Mouse (Mus musculus) midbrain, embryonic 12.5 days (tissue): Measurements from ENCODE around the gene Tnks2. TPM values are rescaled to one million over a fixed set of nuclear protein-coding genes. Genes with fewer than 3 reads are reported as not detected.
A peak's percentile ranks its signal among the peaks of the same experiment; 100 is the strongest.

Source experiments
- ATAC-seq: fragments of 200-750 bp; cut with Nextera tagmentation; 2 replicates; pipeline ENCODE4 v1.8.0; 2017; ENCODE audit warnings: low read depth, moderate TSS enrichment, moderate library complexity; ENCODE audit not compliant: low FRiP score
- H3K27ac ChIP-seq: fragments of 300-500 bp; sonication (generic); replicated peaks from 2 replicates; pipeline ENCODE4 v1.5.1; 2016; ENCODE audit warnings: mild to moderate bottlenecking
- H3K27me3 ChIP-seq: fragments of 300-500 bp; sonication (generic); 2 replicates; pipeline ENCODE4 v1.6.1; 2016; ENCODE audit warnings: mild to moderate bottlenecking
- H3K36me3 ChIP-seq: fragments of 300-500 bp; sonication (generic); 2 replicates; pipeline ENCODE4 v1.6.1; 2016
- H3K4me1 ChIP-seq: fragments of 300-500 bp; sonication (generic); 2 replicates; pipeline ENCODE4 v1.6.1; 2016
- H3K4me2 ChIP-seq: fragments of 300-500 bp; sonication (generic); replicated peaks from 2 replicates; pipeline ENCODE4 v1.6.1; 2016; ENCODE audit warnings: mild to moderate bottlenecking, moderate library complexity
- H3K4me3 ChIP-seq: fragments of 300-500 bp; sonication (generic); 2 replicates; pipeline ENCODE4 v1.5.1; 2016; ENCODE audit warnings: mild to moderate bottlenecking
- H3K9ac ChIP-seq: fragments of 300-500 bp; sonication (generic); replicated peaks from 2 replicates; pipeline ENCODE4 v1.6.1; 2016; ENCODE audit warnings: mild to moderate bottlenecking, moderate library complexity
- H3K9me3 ChIP-seq: fragments of 300-500 bp; sonication (generic); 2 replicates; pipeline ENCODE4 v1.6.1; 2016; ENCODE audit warnings: mild to moderate bottlenecking
- WGBS: fragments of 180-500 bp; shearing (Covaris S2); methylation state at CpG from one replicate; pipeline ENCODE4 v1.1.7; 2016; 5-methylcytosine and 5-hydroxymethylcytosine counted together
- polyA plus RNA-seq: library from polyadenylated mRNA; unstranded; fragments of >200 nt; fragmentation: Nextera tagmentation; extraction: Ambion mirVana; gene quantifications from 2 replicates; pipeline ENCODE4 v1.2.1, GENCODE M21; 2016

The Tnks2 gene
- polyA plus RNA-seq, 1 experiment from 2014 or later, result 85.6 TPM

GRCm38 (mm10) chr19:36874651-36875050, 40.6 kb downstream of the Tnks2 start:
- no peaks in the 10 kb centered on the region for H3K9me3 ChIP-seq
- no peak overlapping the region for H3K27ac ChIP-seq
- ATAC-seq, result no peak
- peaks cover 74% of the 10 kb centered on the region for H3K36me3 ChIP-seq
- H3K27me3 ChIP-seq, result no peaks in the 10 kb centered on the region
- 90% methylated on average over 2 of the region's 2 CpGs for WGBS
- H3K9ac ChIP-seq, result no peak overlapping the region
- no peak overlapping the region for H3K4me2 ChIP-seq
- H3K4me3 ChIP-seq, result no peak overlapping the region
- H3K4me1 ChIP-seq, result no peaks in the 10 kb centered on the region

- H3K36me3 ChIP-seq, result peaks cover 83% of the 10 kb centered on the region
- no peaks in the 10 kb centered on the region for H3K9me3 ChIP-seq
- no peak overlapping the region for H3K9ac ChIP-seq
- H3K4me1 ChIP-seq, result no peaks in the 10 kb centered on the region
- H3K27ac ChIP-seq, result no peak overlapping the region
- H3K27me3 ChIP-seq, result no peaks in the 10 kb centered on the region
- H3K4me2 ChIP-seq, result no peak overlapping the region
- H3K4me3 ChIP-seq, result no peak overlapping the region
- no peak for ATAC-seq
Measured at GRCm38 (mm10) chr19:36877329-36877728, 43.3 kb downstream of the Tnks2 start.

- 84% methylated on average over 11 of the region's 11 CpGs for WGBS
- H3K36me3 ChIP-seq, result peaks cover 85% of the 10 kb centered on the region
- no peak for ATAC-seq
Measured at GRCm38 (mm10) chr19:36878743-36879495, 44.9 kb downstream of the Tnks2 start.

GRCm38 (mm10) chr19:36883119-36883518, 49.1 kb downstream of the Tnks2 start:
- no peak overlapping the region for H3K4me3 ChIP-seq
- no peak overlapping the region for H3K27ac ChIP-seq
- H3K4me1 ChIP-seq, result no peaks in the 10 kb centered on the region
- 79% methylated on average over 6 of the region's 6 CpGs for WGBS
- 0 out of 2 replicates have a peak, but pooled peaks have one; percentile 23 for ATAC-seq
- H3K9me3 ChIP-seq, result no peaks in the 10 kb centered on the region
- H3K27me3 ChIP-seq, result no peaks in the 10 kb centered on the region
- H3K4me2 ChIP-seq, result no peak overlapping the region
- H3K36me3 ChIP-seq, result peaks cover 89% of the 10 kb centered on the region
- H3K9ac ChIP-seq, result no peak overlapping the region

More at GRCm38 (mm10) chr19:36878743-36879495, 44.9 kb downstream of the Tnks2 start:
- Histone ChIP-seq H3K27ac (no peak overlapping the region), H3K4me2 (no peak overlapping the region), H3K9me3 (no peaks in the 10 kb centered on the region), H3K9ac (no peak overlapping the region), H3K4me3 (no peak overlapping the region), H3K27me3 (no peaks in the 10 kb centered on the region), H3K4me1 (no peaks in the 10 kb centered on the region)

GRCm38 (mm10) chr19:36886316-36886715, 52.3 kb downstream of the Tnks2 start:
- no peak overlapping the region for H3K4me2 ChIP-seq
- no peak overlapping the region for H3K27ac ChIP-seq
- H3K36me3 ChIP-seq, result peaks cover 94% of the 10 kb centered on the region
- no peaks in the 10 kb centered on the region for H3K27me3 ChIP-seq
- 76% methylated on average over 2 of the region's 2 CpGs for WGBS
- no peaks in the 10 kb centered on the region for H3K4me1 ChIP-seq
- H3K4me3 ChIP-seq, result no peak overlapping the region
- ATAC-seq, result no peak
- no peak overlapping the region for H3K9ac ChIP-seq
- no peaks in the 10 kb centered on the region for H3K9me3 ChIP-seq

- Histone ChIP-seq H3K36me3 (peaks cover 93% of the 10 kb centered on the region), H3K4me2 (no peak overlapping the region), H3K9me3 (no peaks in the 10 kb centered on the region), H3K9ac (no peak overlapping the region), H3K4me1 (no peaks in the 10 kb centered on the region), H3K4me3 (no peak overlapping the region), H3K27ac (no peak overlapping the region), H3K27me3 (no peaks in the 10 kb centered on the region)
- 51% methylated on average over 3 of the region's 3 CpGs for WGBS
- no peak for ATAC-seq
Measured at GRCm38 (mm10) chr19:36887706-36888105, 53.7 kb downstream of the Tnks2 start.

- Histone ChIP-seq H3K4me1 (peaks cover 14% of the 10 kb centered on the region), H3K27ac (no peak overlapping the region), H3K9ac (no peak overlapping the region), H3K27me3 (no peaks in the 10 kb centered on the region; the same call in 1 of the 2 replicates), H3K36me3 (peaks cover 71% of the 10 kb centered on the region), H3K9me3 (no peaks in the 10 kb centered on the region), H3K4me3 (no peak overlapping the region), H3K4me2 (no peak overlapping the region)
- no peak for ATAC-seq
- WGBS, result 91% methylated on average over 3 of the region's 3 CpGs
Measured at GRCm38 (mm10) chr19:36891746-36892145, 57.7 kb downstream of the Tnks2 start.

GRCm38 (mm10) chr19:36896791-36897569, 62.9 kb downstream of the Tnks2 start:
- Histone ChIP-seq H3K4me2 (peak overlapping the region; percentile 21), H3K27ac (peak overlapping the region; percentile 86), H3K4me1 (peaks cover 25% of the 10 kb centered on the region), H3K4me3 (no peak overlapping the region), H3K9ac (no peak overlapping the region), H3K9me3 (no peaks in the 10 kb centered on the region), H3K36me3 (peaks cover 23% of the 10 kb centered on the region), H3K27me3 (no peaks in the 10 kb centered on the region; the same call in 1 of the 2 replicates)
- peak; percentile 93 for ATAC-seq
- 5% methylated on average over 10 of the region's 10 CpGs for WGBS

GRCm38 (mm10) chr19:36897778-36898177, 63.7 kb downstream of the Tnks2 start:
- Histone ChIP-seq H3K27me3 (no peaks in the 10 kb centered on the region; the same call in 1 of the 2 replicates), H3K27ac (peak overlapping the region; percentile 86), H3K4me3 (no peak overlapping the region), H3K4me2 (no peak overlapping the region), H3K36me3 (peaks cover 16% of the 10 kb centered on the region), H3K9me3 (no peaks in the 10 kb centered on the region), H3K9ac (no peak overlapping the region), H3K4me1 (peaks cover 25% of the 10 kb centered on the region)
- 42% methylated on average over 9 of the region's 9 CpGs for WGBS
- no peak for ATAC-seq

GRCm38 (mm10) chr19:36903377-36903776, 69.3 kb downstream of the Tnks2 start:
- Histone ChIP-seq H3K4me1 (peaks cover 10% of the 10 kb centered on the region), H3K27ac (peak overlapping the region; percentile 77), H3K4me3 (no peak overlapping the region), H3K36me3 (no peaks in the 10 kb centered on the region), H3K9ac (no peak overlapping the region; the same call in 1 of the 2 replicates), H3K4me2 (peak overlapping the region; percentile 62), H3K9me3 (no peaks in the 10 kb centered on the region), H3K27me3 (no peaks in the 10 kb centered on the region; the same call in 1 of the 2 replicates)
- ATAC-seq, result no peak
- 37% methylated on average over 7 of the region's 7 CpGs for WGBS

GRCm38 (mm10) chr19:36904211-36905007, 70.4 kb downstream of the Tnks2 start:
- Histone ChIP-seq H3K9me3 (no peaks in the 10 kb centered on the region), H3K36me3 (no peaks in the 10 kb centered on the region), H3K4me2 (peak overlapping the region; percentile 62), H3K4me1 (peaks cover 10% of the 10 kb centered on the region), H3K4me3 (peak overlapping the region; percentile 45), H3K27me3 (no peaks in the 10 kb centered on the region; the same call in 1 of the 2 replicates), H3K27ac (peak overlapping the region; percentile 77), H3K9ac (peak overlapping the region; percentile 56)
- peak; percentile 95 for ATAC-seq
- 2% methylated on average over 41 of the region's 41 CpGs for WGBS
